Mouse (Mus musculus): ENCODE results near the gene Lrrc19.

DNA sequence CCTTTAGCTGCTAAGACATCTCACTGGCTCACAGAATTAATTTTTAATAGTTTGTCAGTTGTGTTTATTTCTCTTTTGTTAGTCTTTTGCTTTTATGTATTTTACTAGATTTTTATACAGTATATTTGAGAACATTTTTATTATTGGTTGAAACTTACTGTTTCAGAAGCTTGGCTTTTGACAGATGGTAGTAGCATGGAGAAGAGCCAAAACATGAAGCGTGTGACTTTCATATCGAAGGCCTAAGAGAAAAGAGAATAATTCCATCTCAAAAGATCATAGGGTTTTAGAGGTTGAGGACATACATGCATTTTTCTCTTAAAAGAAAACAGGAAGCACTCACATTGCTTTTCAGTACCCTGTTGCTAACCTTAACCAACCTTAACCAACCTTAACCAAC, 6.8 kb downstream of the Lrrc19 start:
- no peak for TF ChIP-seq CTCF (IDR thresholded peaks at IDR 0.05; ENCODE audit: low read depth, low read length)
- no peak for TF ChIP-seq TAL1 (conservative IDR thresholded peaks at IDR 0.05; ENCODE audit: low read depth, low read length)
- no peak for TF ChIP-seq GATA1 (IDR thresholded peaks at IDR 0.05; ENCODE audit: borderline replicate concordance, low read length)

Data from G1E (cell line).